Comparison of ENCODE assay signal across 18 mouse cellular contexts in the genomic region with DNA sequence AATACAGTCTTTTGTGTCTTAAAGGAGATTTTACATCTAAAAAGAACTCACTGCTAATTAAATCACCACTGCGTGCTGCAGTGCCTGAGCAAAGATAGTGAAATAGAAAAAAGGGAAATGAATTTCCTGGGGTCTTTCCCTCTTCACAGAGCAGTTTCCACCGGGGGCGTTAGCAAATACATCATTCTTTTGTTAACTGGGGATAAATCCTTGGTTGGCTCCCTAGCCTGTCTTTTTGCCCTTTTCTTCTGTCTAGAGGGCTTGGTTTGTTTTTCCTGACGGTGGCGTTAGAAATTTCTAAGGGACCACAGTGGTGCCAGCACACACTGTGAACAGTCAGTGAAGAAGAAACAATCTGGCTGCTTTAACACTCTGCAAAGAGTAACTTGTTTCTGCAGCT.
DNase-seq lines count a peak whose midpoint lies in the region; ATAC-seq and TF ChIP-seq lines count a peak whose summit lies in the region.
"Had no signal": no experiment of that assay in that cellular context is flagged by ENCODE, and none has a peak within 500 bp of the region (broad histone marks: within the 10 kb centered on the region; RNA-seq: fewer than 3 reads in every experiment).

No protein-coding gene starts in this region.

- no peak for TF ChIP-seq CTCF in hindbrain, postnatal 0 days (IDR thresholded peaks at IDR 0.05; ENCODE audit: low read depth)
- no peak for TF ChIP-seq CTCF in layer of hippocampus, adult 2 months (conservative IDR thresholded peaks at IDR 0.05)

- no peaks in the 10 kb centered on the region for H3K9me3 ChIP-seq in forebrain, embryonic 14.5 days (replicated peaks; ENCODE audit: control insufficient read depth, low read length)
- H3K9me3 ChIP-seq in hindbrain, postnatal 0 days (ENCODE audit: low read length): no peaks in the 10 kb centered on the region
- H3K9me3 ChIP-seq in neural tube, embryonic 13.5 days: no peaks in the 10 kb centered on the region
- H3K9me3 ChIP-seq: embryonic facial prominence, embryonic 15.5 days; heart, embryonic 10.5 days; liver, embryonic 13.5 days had no signal

- no peak overlapping the region for H3K4me3 ChIP-seq in forebrain, embryonic 14.5 days (ENCODE audit: low read depth, low read length)
- H3K4me3 ChIP-seq in hindbrain, postnatal 0 days (ENCODE audit: low read length): no peak overlapping the region
- no peak overlapping the region for H3K4me3 ChIP-seq in neural tube, embryonic 13.5 days
- H3K4me3 ChIP-seq in layer of hippocampus, adult 2 months: no peak overlapping the region
- H3K4me3 ChIP-seq: embryonic facial prominence, embryonic 15.5 days; heart, embryonic 10.5 days; liver, embryonic 13.5 days had no signal

- no peak overlapping the region for H3K27ac ChIP-seq in forebrain, embryonic 14.5 days (ENCODE audit: low read depth, low read length)
- H3K27ac ChIP-seq in hindbrain, postnatal 0 days: no peak overlapping the region
- H3K27ac ChIP-seq in neural tube, embryonic 13.5 days (replicated peaks): 0 out of 2 replicates have a peak overlapping the region, but pooled peaks have one; percentile 23
- no peak overlapping the region for H3K27ac ChIP-seq in layer of hippocampus, adult 2 months
- H3K27ac ChIP-seq: embryonic facial prominence, embryonic 15.5 days; heart, embryonic 10.5 days; liver, embryonic 13.5 days had no signal

- no peak overlapping the region for H3K9ac ChIP-seq in forebrain, embryonic 14.5 days (ENCODE audit: low read length)
- no peak overlapping the region for H3K9ac ChIP-seq in hindbrain, postnatal 0 days (replicated peaks; ENCODE audit: low read length)
- no peak overlapping the region for H3K9ac ChIP-seq in neural tube, embryonic 13.5 days
- H3K9ac ChIP-seq: embryonic facial prominence, embryonic 15.5 days; liver, embryonic 13.5 days had no signal

- no peaks in the 10 kb centered on the region; the same call in 1 of the 2 replicates for H3K4me1 ChIP-seq in forebrain, embryonic 14.5 days (ENCODE audit: control insufficient read depth, insufficient read depth, low read length)
- no peaks in the 10 kb centered on the region for H3K4me1 ChIP-seq in hindbrain, postnatal 0 days (ENCODE audit: insufficient read depth, low read length)
- H3K4me1 ChIP-seq in neural tube, embryonic 13.5 days (replicated peaks): peaks cover 8% of the 10 kb centered on the region; the same call in 1 of the 2 replicates
- H3K4me1 ChIP-seq: embryonic facial prominence, embryonic 15.5 days; heart, embryonic 10.5 days; liver, embryonic 13.5 days had no signal

- 3% methylated on average over 5 of the region's 5 CpGs for WGBS in forebrain, embryonic 14.5 days
- WGBS in hindbrain, postnatal 0 days: 8% methylated on average over 5 of the region's 5 CpGs
- 0% methylated on average over 5 of the region's 5 CpGs for WGBS in neural tube, embryonic 13.5 days

- peak; percentile 48 for DNase-seq in embryo, embryonic 10.5 days (ENCODE audit: low spot score)
- peak; percentile 66 for DNase-seq in forebrain, embryonic 14.5 days (ENCODE audit: low spot score)
- DNase-seq in hindbrain, postnatal 0 days (ENCODE audit: low spot score): peak; percentile 21
- no peak for DNase-seq in urinary bladder, postnatal 36 days (ENCODE audit: low spot score in 2 of 2)
- no peak for DNase-seq in layer of hippocampus, adult 2 months (ENCODE audit: low spot score in 2 of 2)
- DNase-seq in kidney, adult 11 months: no peak
- DNase-seq: adrenal gland, postnatal 36 days; cerebellum, postnatal 36 days; gastrocnemius, postnatal 25 days; heart, postnatal 36 days; kidney, postnatal 4 days; liver, embryonic 13.5 days had no signal

- H3K36me3 ChIP-seq in forebrain, embryonic 14.5 days (ENCODE audit: control insufficient read depth, insufficient read depth, low read length): no peaks in the 10 kb centered on the region
- H3K36me3 ChIP-seq in hindbrain, postnatal 0 days (ENCODE audit: insufficient read depth, low read length): no peaks in the 10 kb centered on the region
- H3K36me3 ChIP-seq in neural tube, embryonic 13.5 days: no peaks in the 10 kb centered on the region
- H3K36me3 ChIP-seq: embryonic facial prominence, embryonic 15.5 days; heart, embryonic 10.5 days; liver, embryonic 13.5 days had no signal

- H3K27me3 ChIP-seq in forebrain, embryonic 14.5 days (replicated peaks; ENCODE audit: control insufficient read depth, insufficient read depth, low read length): no peaks in the 10 kb centered on the region
- H3K27me3 ChIP-seq in hindbrain, postnatal 0 days (ENCODE audit: insufficient read depth, low read length): no peaks in the 10 kb centered on the region
- no peaks in the 10 kb centered on the region for H3K27me3 ChIP-seq in neural tube, embryonic 13.5 days
- H3K27me3 ChIP-seq: CH12.LX; embryonic facial prominence, embryonic 15.5 days; liver, embryonic 13.5 days had no signal

- peak; percentile 82 for ATAC-seq in forebrain, embryonic 14.5 days
- no peak for ATAC-seq in hindbrain, postnatal 0 days
- peak; percentile 69 for ATAC-seq in neural tube, embryonic 13.5 days (ENCODE audit: low read depth)
- ATAC-seq: activated CD4-positive, CD25-positive, alpha-beta regulatory T cell, adult 4 months; intestine, postnatal 0 days had no signal

- no peak overlapping the region for H3K4me2 ChIP-seq in forebrain, embryonic 14.5 days (ENCODE audit: low read length)
- H3K4me2 ChIP-seq in hindbrain, postnatal 0 days (ENCODE audit: low read depth, low read length): no peak overlapping the region
- H3K4me2 ChIP-seq in neural tube, embryonic 13.5 days: no peak overlapping the region
- H3K4me2 ChIP-seq: embryonic facial prominence, embryonic 15.5 days; liver, embryonic 13.5 days had no signal

Comparison
In these comparisons a context has a peak if more than half of its experiments do, and no peak if none do; other contexts are left out.
1. DNase-seq: peak in embryo, embryonic 10.5 days (single experiment), forebrain, embryonic 14.5 days (single experiment) and hindbrain, postnatal 0 days (single experiment); none in urinary bladder, postnatal 36 days (0 of 2), layer of hippocampus, adult 2 months (0 of 2) and kidney, adult 11 months (single experiment).